Mouse (Mus musculus): ENCODE data around the gene Cacng7. TPM values are rescaled to one million over a fixed set of nuclear protein-coding genes. Genes with fewer than 3 reads are reported as not detected.
"Not testable (repeated sequence)": the region's sequence is repeated elsewhere in the genome, so short reads cannot be mapped to it uniquely, and the experiment has no call there.

The Cacng7 gene
- total RNA-seq, 1 experiment: 14.4 TPM

- Histone ChIP-seq H3K4me3 (ENCODE audit: insufficient read depth in 1 of 2, low read depth in 1 of 2, low read length in 2 of 2, poor library complexity in 1 of 2, severe bottlenecking in 1 of 2) (peak overlapping the region; percentile 59 to 68), H3K4me1 (ENCODE audit: control insufficient read depth in 2 of 2, insufficient read depth in 2 of 2, low read length in 2 of 2, poor library complexity in 1 of 2) (peaks cover 2 to 11% of the 10 kb centered on the region in 2 experiments; a peak in 2 of 4 replicates), H3K9ac (ENCODE audit: insufficient read depth, low read depth, low read length, poor library complexity, severe bottlenecking) (peak overlapping the region; percentile 65), H3K36me3 (ENCODE audit: control insufficient read depth, insufficient read depth, low read length, poor library complexity, severe bottlenecking) (peaks cover 8% of the 10 kb centered on the region), H3K9me3 (ENCODE audit: control insufficient read depth, insufficient read depth, low read depth, low read length) (no peaks in the 10 kb centered on the region), H3K27ac (ENCODE audit: insufficient read depth, low read depth, low read length, poor library complexity, severe bottlenecking) (peak overlapping the region; percentile 92)
- TF ChIP-seq CHD2 (IDR thresholded peaks at IDR 0.05; ENCODE audit: low read depth, low read length): no peak
- no peak for TF ChIP-seq ZC3H11A (IDR thresholded peaks at IDR 0.05; ENCODE audit: borderline replicate concordance, low read depth, low read length)
- TF ChIP-seq ZNF384 (IDR thresholded peaks at IDR 0.05; ENCODE audit: low read depth, low read length): no peak
- TF ChIP-seq HCFC1 (IDR thresholded peaks at IDR 0.05; ENCODE audit: borderline replicate concordance, insufficient read depth, low read length): no peak
- no peak for TF ChIP-seq MAFK (IDR thresholded peaks at IDR 0.05; ENCODE audit: insufficient read depth, low read depth, low read length)
- no peak for DNase-seq (ENCODE audit: low read depth, low spot score)
- in situ Hi-C loops (cut with MboI; ENCODE audit: low sequenced_read_pairs in 2 of 2, unreplicated experiment in 2 of 2): no loop called here
Measured at GRCm38 (mm10) chr7:3291764-3292163, 41.0 kb upstream of the Cacng7 start.

- Histone ChIP-seq H3K4me3 (ENCODE audit: insufficient read depth in 1 of 2, low read depth in 1 of 2, low read length in 2 of 2, poor library complexity in 1 of 2, severe bottlenecking in 1 of 2) (peak overlapping the region; percentile 59 to 68), H3K36me3 (ENCODE audit: control insufficient read depth, insufficient read depth, low read length, poor library complexity, severe bottlenecking) (peaks cover 13% of the 10 kb centered on the region), H3K9ac (ENCODE audit: insufficient read depth, low read depth, low read length, poor library complexity, severe bottlenecking) (peak overlapping the region; percentile 65), H3K4me1 (ENCODE audit: control insufficient read depth in 2 of 2, insufficient read depth in 2 of 2, low read length in 2 of 2, poor library complexity in 1 of 2) (peaks cover 2 to 14% of the 10 kb centered on the region in 2 experiments; a peak in 2 of 4 replicates), H3K27ac (ENCODE audit: insufficient read depth, low read depth, low read length, poor library complexity, severe bottlenecking) (peak overlapping the region; percentile 92)
- in situ Hi-C loops (cut with MboI; ENCODE audit: low sequenced_read_pairs in 2 of 2, unreplicated experiment in 2 of 2); H3K9me3 ChIP-seq (ENCODE audit: control insufficient read depth, insufficient read depth, low read depth, low read length); DNase-seq (ENCODE audit: low read depth, low spot score): not testable (repeated sequence)
Measured at GRCm38 (mm10) chr7:3292271-3292670, 40.5 kb upstream of the Cacng7 start.

- Histone ChIP-seq H3K9ac (ENCODE audit: insufficient read depth, low read depth, low read length, poor library complexity, severe bottlenecking) (peak overlapping the region; percentile 88), H3K9me3 (ENCODE audit: control insufficient read depth, insufficient read depth, low read depth, low read length) (no peaks in the 10 kb centered on the region), H3K4me3 (ENCODE audit: insufficient read depth in 1 of 2, low read depth in 1 of 2, low read length in 2 of 2, poor library complexity in 1 of 2, severe bottlenecking in 1 of 2) (peak overlapping the region; percentile 80 to 87), H3K4me1 (ENCODE audit: control insufficient read depth in 2 of 2, insufficient read depth in 2 of 2, low read length in 2 of 2, poor library complexity in 1 of 2) (peaks cover 2 to 14% of the 10 kb centered on the region in 2 experiments; a peak in 2 of 4 replicates), H3K36me3 (ENCODE audit: control insufficient read depth, insufficient read depth, low read length, poor library complexity, severe bottlenecking) (peaks cover 15% of the 10 kb centered on the region), H3K27ac (ENCODE audit: insufficient read depth, low read depth, low read length, poor library complexity, severe bottlenecking) (peak overlapping the region; percentile 92)
- in situ Hi-C loops (cut with MboI; ENCODE audit: low sequenced_read_pairs in 2 of 2, unreplicated experiment in 2 of 2): no loop called here
- TF ChIP-seq ZNF384 (IDR thresholded peaks at IDR 0.05; ENCODE audit: low read depth, low read length) (no peak), ZC3H11A (IDR thresholded peaks at IDR 0.05; ENCODE audit: borderline replicate concordance, low read depth, low read length) (no peak), HCFC1 (IDR thresholded peaks at IDR 0.05; ENCODE audit: borderline replicate concordance, insufficient read depth, low read length) (0 out of 2 replicates have a peak, but pooled peaks have one; percentile 36), MAFK (IDR thresholded peaks at IDR 0.05; ENCODE audit: insufficient read depth, low read depth, low read length) (no peak), CHD2 (IDR thresholded peaks at IDR 0.05; ENCODE audit: low read depth, low read length) (peak; percentile 66)
- peak; percentile 93 for DNase-seq (ENCODE audit: low read depth, low spot score)
Measured at GRCm38 (mm10) chr7:3292791-3293190, 40.0 kb upstream of the Cacng7 start.

GRCm38 (mm10) chr7:3294794-3295193, 38.0 kb upstream of the Cacng7 start:
- TF ChIP-seq ZNF384 (IDR thresholded peaks at IDR 0.05; ENCODE audit: low read depth, low read length) (no peak), CHD2 (IDR thresholded peaks at IDR 0.05; ENCODE audit: low read depth, low read length) (no peak), HCFC1 (IDR thresholded peaks at IDR 0.05; ENCODE audit: borderline replicate concordance, insufficient read depth, low read length) (no peak), ZC3H11A (IDR thresholded peaks at IDR 0.05; ENCODE audit: borderline replicate concordance, low read depth, low read length) (no peak), MAFK (IDR thresholded peaks at IDR 0.05; ENCODE audit: insufficient read depth, low read depth, low read length) (no peak)

More at GRCm38 (mm10) chr7:3294794-3295193, 38.0 kb upstream of the Cacng7 start:
- Histone ChIP-seq H3K9ac (ENCODE audit: insufficient read depth, low read depth, low read length, poor library complexity, severe bottlenecking) (peak overlapping the region; percentile 7; the same call in 1 of the 2 replicates), H3K9me3 (ENCODE audit: control insufficient read depth, insufficient read depth, low read depth, low read length) (no peaks in the 10 kb centered on the region), H3K36me3 (ENCODE audit: control insufficient read depth, insufficient read depth, low read length, poor library complexity, severe bottlenecking) (peaks cover 20% of the 10 kb centered on the region), H3K4me1 (ENCODE audit: control insufficient read depth in 2 of 2, insufficient read depth in 2 of 2, low read length in 2 of 2, poor library complexity in 1 of 2) (peaks cover 2 to 14% of the 10 kb centered on the region in 2 experiments; a peak in 3 of 4 replicates), H3K4me3 (ENCODE audit: insufficient read depth in 1 of 2, low read depth in 1 of 2, low read length in 2 of 2, poor library complexity in 1 of 2, severe bottlenecking in 1 of 2) (no peak overlapping the region), H3K27ac (ENCODE audit: insufficient read depth, low read depth, low read length, poor library complexity, severe bottlenecking) (no peak overlapping the region)
- no peak for DNase-seq (ENCODE audit: low read depth, low spot score)
- in situ Hi-C loops (cut with MboI; ENCODE audit: low sequenced_read_pairs in 2 of 2, unreplicated experiment in 2 of 2): no loop called here
